Mouse (Mus musculus) G1E (cell line): ENCODE data around the gene Zfp663. TPM values are rescaled to one million over a fixed set of nuclear protein-coding genes. Genes with fewer than 3 reads are reported as not detected.

Source experiments
- ATAC-seq: 2 replicates; pipeline ENCODE4 v1.8.0; 2016; ENCODE audit warnings: mild to moderate bottlenecking; ENCODE audit not compliant: insufficient number of reproducible peaks, poor library complexity, low FRiP score, severe bottlenecking; ENCODE audit errors: extremely low read depth
- DNase-seq: peaks from one replicate; pipeline ENCODE4 v3.0.0; 2012; ENCODE audit warnings: low spot score
- H3K27me3 ChIP-seq: 2 replicates; pipeline ENCODE4 v1.6.1; 2012; ENCODE audit warnings: mild to moderate bottlenecking, low read length, inconsistent platforms; ENCODE audit not compliant: insufficient read depth
- H3K36me3 ChIP-seq: replicated peaks from 2 replicates; pipeline ENCODE3; 2012; ENCODE audit warnings: mild to moderate bottlenecking, inconsistent platforms
- H3K4me1 ChIP-seq: 2 replicates; pipeline ENCODE4 v1.6.1; 2012; ENCODE audit warnings: low read depth, low read length, inconsistent platforms, mixed read lengths; ENCODE audit not compliant: insufficient read depth
- H3K4me3 ChIP-seq: 2 replicates; pipeline ENCODE4 v1.5.1; 2012; ENCODE audit warnings: low read depth, mild to moderate bottlenecking, inconsistent platforms, low read length, moderate library complexity, mixed read lengths
- H3K9me3 ChIP-seq: replicated peaks from 2 replicates; pipeline ENCODE4 v1.6.1; 2012; ENCODE audit warnings: inconsistent platforms
- CTCF ChIP-seq: IDR thresholded peaks from 2 replicates; pipeline ENCODE4 v1.5.1; 2012; ENCODE audit warnings: low read depth, low read length, inconsistent platforms, mixed read lengths
- GATA1 ChIP-seq: IDR thresholded peaks from 2 replicates; pipeline ENCODE4 v1.6.1; 2012; ENCODE audit warnings: borderline replicate concordance, low read length, inconsistent platforms, mixed read lengths
- GATA2 ChIP-seq: IDR thresholded peaks from 2 replicates; pipeline ENCODE4 v1.6.1; 2012; ENCODE audit warnings: low read depth, low read length, inconsistent platforms, borderline replicate concordance
- POLR2AphosphoS5 ChIP-seq: IDR thresholded peaks from 2 replicates; pipeline ENCODE4 v1.6.1; 2012; ENCODE audit warnings: low read depth, low read length, inconsistent platforms; ENCODE audit not compliant: insufficient replicate concordance
- TAL1 ChIP-seq: conservative IDR thresholded peaks from 2 replicates; pipeline ENCODE4 v1.6.1; 2012; ENCODE audit warnings: low read depth, low read length, inconsistent platforms, mixed read lengths
- polyA plus RNA-seq: library from polyadenylated mRNA; stranded (reverse); fragments of >175 nt; gene quantifications from 2 replicates; pipeline ENCODE4 v1.2.3, GENCODE M21; 2012
- total RNA-seq, 2 experiments: library from RNA; stranded (forward) in 1 of 2; stranded (reverse) in 1 of 2; fragments of 200-1000 nt in 1 of 2; fragments of >200 nt in 1 of 2; fragmentation: Nextera tagmentation in 1 of 2; gene quantifications; 2 replicates each; pipeline ENCODE4 v1.2.3; 2014 to 2017

Zfp663 gene
- total and polyA plus RNA-seq, 3 experiments = 0.16 TPM; not detected in 2

DNA sequence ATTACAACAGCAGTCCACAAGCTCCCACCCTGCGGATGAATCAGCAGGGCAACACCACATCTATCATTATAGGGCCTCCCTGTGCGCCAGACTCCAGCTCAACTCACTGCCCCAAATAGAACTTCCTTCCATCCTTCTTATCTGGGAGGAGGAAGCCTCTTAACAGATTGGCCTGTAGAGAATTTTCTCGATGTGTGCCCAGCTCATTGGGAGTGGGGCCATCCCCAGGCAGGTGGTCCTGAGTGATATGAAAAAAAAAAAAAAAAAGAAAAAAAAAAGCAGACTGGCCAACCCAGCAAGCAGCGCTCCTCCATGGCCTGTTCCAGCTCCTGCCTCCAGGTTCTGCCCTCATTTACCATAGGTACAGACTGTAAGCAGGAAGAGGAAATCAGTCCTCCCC is 7.5 kb upstream of the Zfp663 start:
- H3K27me3 ChIP-seq = peaks cover 5% of the 10 kb centered on the region; the same call in 1 of the 2 replicates
- no peak for TF ChIP-seq GATA1
- no peak for TF ChIP-seq TAL1
- no peak for TF ChIP-seq GATA2
- peaks cover 16% of the 10 kb centered on the region for H3K9me3 ChIP-seq
- no peaks in the 10 kb centered on the region for H3K36me3 ChIP-seq
- DNase-seq = no peak
- no peak overlapping the region for H3K4me3 ChIP-seq
- ATAC-seq = no peak
- H3K4me1 ChIP-seq = no peaks in the 10 kb centered on the region

DNA sequence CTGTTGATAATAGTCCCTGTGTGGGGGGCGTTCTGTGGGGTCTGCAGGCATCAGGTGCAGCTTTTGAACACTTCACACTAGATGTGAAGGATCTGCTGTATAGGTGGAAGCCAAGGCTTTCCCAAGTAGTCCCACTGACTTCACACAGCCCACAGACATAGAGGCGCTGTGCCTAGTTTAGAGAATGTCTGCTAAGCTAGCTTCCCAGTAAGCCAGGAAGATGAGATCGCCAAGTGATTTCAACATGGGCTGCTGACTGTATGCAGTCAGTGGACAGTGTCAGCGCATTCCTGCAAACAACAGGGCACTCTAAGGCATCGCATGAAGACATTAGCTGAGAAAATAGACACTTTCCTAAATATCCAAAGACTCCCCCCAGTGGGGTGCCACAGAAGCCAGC is 6.9 kb upstream of the Zfp663 start:
- DNase-seq (no peak), ATAC-seq (no peak)
- H3K4me1 ChIP-seq = no peaks in the 10 kb centered on the region
- TF ChIP-seq GATA1 = no peak
- no peak for TF ChIP-seq CTCF
- no peak for TF ChIP-seq POLR2AphosphoS5
- TF ChIP-seq GATA2 = no peak
- TF ChIP-seq TAL1 = no peak
- no peaks in the 10 kb centered on the region for H3K36me3 ChIP-seq
- no peaks in the 10 kb centered on the region; the same call in 1 of the 2 replicates for H3K27me3 ChIP-seq
- no peak overlapping the region for H3K4me3 ChIP-seq
- H3K9me3 ChIP-seq = peaks cover 10% of the 10 kb centered on the region

- Histone ChIP-seq H3K27me3 (peaks cover 4% of the 10 kb centered on the region; the same call in 1 of the 2 replicates), H3K4me3 (no peak overlapping the region), H3K4me1 (peaks cover 4% of the 10 kb centered on the region), H3K9me3 (no peaks in the 10 kb centered on the region), H3K36me3 (no peaks in the 10 kb centered on the region)
- no peak for TF ChIP-seq GATA2
- no peak for TF ChIP-seq CTCF
- TF ChIP-seq TAL1 = no peak
- no peak for TF ChIP-seq POLR2AphosphoS5
- no peak for TF ChIP-seq GATA1
- no peak for DNase-seq
- ATAC-seq = no peak
Observed at GRCm38 (mm10) chr2:165371066-165371465, 2.5 kb upstream of the Zfp663 start.

DNA sequence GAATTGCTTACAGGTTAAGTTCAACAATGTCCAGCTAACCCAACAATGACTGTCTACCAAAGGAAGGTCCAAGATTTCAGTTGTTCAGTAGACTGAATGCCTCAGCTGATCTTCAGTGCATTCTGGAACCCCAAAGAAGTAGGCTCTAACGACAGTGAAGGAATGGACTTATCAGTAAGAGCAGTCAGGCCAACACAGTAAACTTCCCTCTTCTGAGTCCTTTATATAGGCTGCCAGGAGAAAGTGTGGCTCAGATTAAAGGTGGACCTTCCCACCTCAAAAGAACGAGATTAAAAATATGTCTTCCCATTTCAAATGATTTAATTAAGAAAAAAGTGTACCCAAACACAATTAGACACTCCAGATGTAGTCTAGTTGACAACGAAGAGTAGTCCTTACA is 1.8 kb upstream of the Zfp663 start:
- Histone ChIP-seq H3K36me3 (no peaks in the 10 kb centered on the region), H3K4me1 (peaks cover 4% of the 10 kb centered on the region), H3K9me3 (no peaks in the 10 kb centered on the region), H3K27me3 (peaks cover 4% of the 10 kb centered on the region; the same call in 1 of the 2 replicates), H3K4me3 (no peak overlapping the region)
- TF ChIP-seq POLR2AphosphoS5 (no peak), CTCF (no peak), GATA2 (no peak), GATA1 (no peak), TAL1 (no peak)
- ATAC-seq = no peak
- no peak for DNase-seq

- ATAC-seq = no peak
- Histone ChIP-seq H3K4me3 (no peak overlapping the region), H3K9me3 (no peaks in the 10 kb centered on the region), H3K4me1 (peaks cover 4% of the 10 kb centered on the region), H3K27me3 (peaks cover 4% of the 10 kb centered on the region; the same call in 1 of the 2 replicates), H3K36me3 (no peaks in the 10 kb centered on the region)
- TF ChIP-seq CTCF = no peak
- TF ChIP-seq GATA2 = no peak
- no peak for TF ChIP-seq POLR2AphosphoS5
- no peak for TF ChIP-seq TAL1
- no peak for TF ChIP-seq GATA1
- no peak for DNase-seq
Observed at GRCm38 (mm10) chr2:165367868-165368439, 575 bp downstream of the Zfp663 start.

DNA sequence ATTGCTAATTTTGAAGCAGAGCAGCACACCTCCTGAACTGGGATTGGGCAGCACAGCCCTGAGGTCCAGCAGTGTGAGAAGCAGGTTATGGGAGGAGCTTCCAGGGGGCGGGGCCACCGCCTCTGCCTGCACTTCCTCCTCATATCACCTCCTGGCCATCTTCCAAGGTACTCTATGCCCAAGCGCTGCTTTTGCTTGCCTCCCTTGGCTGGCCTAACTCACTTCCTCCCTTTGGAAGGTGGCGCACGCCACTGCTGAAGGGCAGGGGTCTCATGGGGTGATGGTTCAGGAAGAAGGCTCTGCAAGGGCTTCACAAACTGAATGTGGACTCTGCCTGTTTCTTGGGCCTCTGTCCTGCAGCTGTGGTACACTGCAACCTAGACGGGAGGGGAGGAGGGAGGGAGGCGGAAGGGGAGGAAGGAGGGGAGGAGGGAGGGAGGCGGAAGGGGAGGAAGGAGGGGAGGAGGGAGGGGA is 1.4 kb downstream of the Zfp663 start:
- H3K36me3 ChIP-seq = no peaks in the 10 kb centered on the region
- ATAC-seq = peak; percentile 28; the same call in 1 of the 2 replicates
- H3K27me3 ChIP-seq = peaks cover 4% of the 10 kb centered on the region; the same call in 1 of the 2 replicates
- TF ChIP-seq POLR2AphosphoS5 = no peak
- no peak for TF ChIP-seq GATA2
- no peak for TF ChIP-seq TAL1
- no peak for TF ChIP-seq CTCF
- TF ChIP-seq GATA1 = no peak
- H3K9me3 ChIP-seq = no peaks in the 10 kb centered on the region
- peaks cover 4% of the 10 kb centered on the region for H3K4me1 ChIP-seq
- H3K4me3 ChIP-seq = no peak overlapping the region
- no peak for DNase-seq
